Mouse (Mus musculus): ENCODE data around the gene Dnah3. TPM values are rescaled to one million over a fixed set of nuclear protein-coding genes. Genes with fewer than 3 reads are reported as not detected.

Gene Dnah3
- polyA plus RNA-seq, 1 experiment from 2014 or later, result not detected

GRCm38 (mm10) chr7:119976256-119976655 is 118.8 kb downstream of the Dnah3 start:
- H3K4me3 ChIP-seq (replicated peaks), result no peak overlapping the region
- H3K27me3 ChIP-seq, result no peaks in the 10 kb centered on the region
- H3K27ac ChIP-seq (replicated peaks), result no peak overlapping the region
- H3K9ac ChIP-seq, result no peak overlapping the region
- no peak overlapping the region for H3K4me2 ChIP-seq
- no peaks in the 10 kb centered on the region for H3K9me3 ChIP-seq (replicated peaks)
- H3K4me1 ChIP-seq (replicated peaks), result no peaks in the 10 kb centered on the region
- ATAC-seq (ENCODE audit: insufficient read depth), result no peak
- 54% methylated on average over 6 of the region's 6 CpGs for WGBS (ENCODE audit: insufficient replicate concordance)
- H3K36me3 ChIP-seq (replicated peaks), result no peaks in the 10 kb centered on the region

GRCm38 (mm10) chr7:119974214-119974613 is 120.9 kb downstream of the Dnah3 start:
- no peak for ATAC-seq (ENCODE audit: insufficient read depth)
- Histone ChIP-seq H3K9me3 (replicated peaks) (no peaks in the 10 kb centered on the region), H3K27me3 (no peaks in the 10 kb centered on the region), H3K4me1 (replicated peaks) (no peaks in the 10 kb centered on the region), H3K4me2 (no peak overlapping the region), H3K27ac (replicated peaks) (no peak overlapping the region), H3K9ac (no peak overlapping the region), H3K4me3 (replicated peaks) (no peak overlapping the region), H3K36me3 (replicated peaks) (no peaks in the 10 kb centered on the region)
- 44% methylated on average over 5 of the region's 5 CpGs for WGBS (ENCODE audit: insufficient replicate concordance)

- H3K9me3 ChIP-seq (replicated peaks), result no peaks in the 10 kb centered on the region
- H3K4me1 ChIP-seq (replicated peaks), result no peaks in the 10 kb centered on the region
- WGBS (ENCODE audit: insufficient replicate concordance), result 49% methylated on average over 2 of the region's 2 CpGs
- H3K27ac ChIP-seq (replicated peaks), result no peak overlapping the region
- H3K27me3 ChIP-seq, result no peaks in the 10 kb centered on the region
- no peaks in the 10 kb centered on the region for H3K36me3 ChIP-seq (replicated peaks)
- no peak overlapping the region for H3K4me2 ChIP-seq
- ATAC-seq (ENCODE audit: insufficient read depth), result no peak
- H3K4me3 ChIP-seq (replicated peaks), result no peak overlapping the region
- no peak overlapping the region for H3K9ac ChIP-seq
Measured at GRCm38 (mm10) chr7:119969320-119969719, 125.8 kb downstream of the Dnah3 start.

- WGBS (ENCODE audit: insufficient replicate concordance), result 62% methylated on average over 9 of the region's 9 CpGs
- no peak overlapping the region for H3K27ac ChIP-seq (replicated peaks)
- H3K4me1 ChIP-seq (replicated peaks), result no peaks in the 10 kb centered on the region
- no peaks in the 10 kb centered on the region for H3K9me3 ChIP-seq (replicated peaks)
- H3K9ac ChIP-seq, result no peak overlapping the region
- no peaks in the 10 kb centered on the region for H3K36me3 ChIP-seq (replicated peaks)
- no peak overlapping the region for H3K4me2 ChIP-seq
- no peaks in the 10 kb centered on the region for H3K27me3 ChIP-seq
- H3K4me3 ChIP-seq (replicated peaks), result no peak overlapping the region
- no peak for ATAC-seq (ENCODE audit: insufficient read depth)
Measured at GRCm38 (mm10) chr7:119965651-119966395, 129.3 kb downstream of the Dnah3 start.

GRCm38 (mm10) chr7:119965205-119965604 is 129.9 kb downstream of the Dnah3 start:
- Histone ChIP-seq H3K4me2 (no peak overlapping the region), H3K27me3 (no peaks in the 10 kb centered on the region), H3K36me3 (replicated peaks) (no peaks in the 10 kb centered on the region), H3K4me3 (replicated peaks) (no peak overlapping the region), H3K9ac (no peak overlapping the region), H3K9me3 (replicated peaks) (no peaks in the 10 kb centered on the region), H3K4me1 (replicated peaks) (no peaks in the 10 kb centered on the region), H3K27ac (replicated peaks) (no peak overlapping the region)
- ATAC-seq (ENCODE audit: insufficient read depth), result no peak
- 60% methylated on average over 4 of the region's 4 CpGs for WGBS (ENCODE audit: insufficient replicate concordance)

DNA sequence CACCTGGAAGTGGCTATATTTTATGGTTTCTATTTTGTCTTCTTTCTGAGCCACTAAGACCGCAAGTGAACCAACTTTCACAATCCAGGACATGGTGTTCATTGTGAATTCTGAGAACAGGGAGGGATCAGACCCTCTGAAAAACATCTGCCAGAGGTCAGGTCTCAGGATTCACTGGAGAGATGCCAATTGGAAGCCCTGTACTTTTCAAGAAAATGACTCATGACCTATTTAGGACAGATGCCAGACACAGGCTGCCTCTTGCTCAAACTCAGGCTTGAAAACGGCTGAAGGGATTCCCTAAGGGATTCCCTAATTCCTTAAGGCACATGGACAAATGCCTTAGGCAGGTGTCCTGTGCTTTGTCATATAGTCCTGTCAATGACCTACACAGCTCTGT is 134.0 kb downstream of the Dnah3 start:
- WGBS (ENCODE audit: insufficient replicate concordance), result 53% methylated on average over 2 of the region's 2 CpGs
- H3K27ac ChIP-seq (replicated peaks), result no peak overlapping the region
- H3K36me3 ChIP-seq (replicated peaks), result no peaks in the 10 kb centered on the region
- ATAC-seq (ENCODE audit: insufficient read depth), result no peak
- H3K4me1 ChIP-seq (replicated peaks), result no peaks in the 10 kb centered on the region
- H3K9ac ChIP-seq, result no peak overlapping the region
- H3K9me3 ChIP-seq (replicated peaks), result no peaks in the 10 kb centered on the region
- no peaks in the 10 kb centered on the region for H3K27me3 ChIP-seq
- H3K4me3 ChIP-seq (replicated peaks), result no peak overlapping the region
- no peak overlapping the region for H3K4me2 ChIP-seq

DNA sequence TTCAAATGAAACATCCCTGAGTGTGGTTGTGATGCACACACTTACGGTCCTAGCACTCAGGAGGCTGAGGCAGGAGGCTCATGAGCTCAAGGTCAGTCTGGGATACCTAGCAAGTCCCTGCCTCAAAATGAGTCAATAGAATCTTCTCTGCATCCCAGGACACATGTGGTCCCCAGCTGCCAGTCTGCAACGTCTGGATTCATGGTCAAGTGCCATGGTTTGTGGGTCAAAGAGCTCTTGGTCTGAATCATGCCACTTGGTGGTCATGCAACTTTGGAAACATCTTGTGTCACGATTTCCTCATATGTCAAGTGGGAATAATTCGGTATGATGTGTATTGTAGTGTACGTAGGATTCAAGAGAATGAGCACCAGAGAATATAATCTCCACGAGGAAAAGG is 134.5 kb downstream of the Dnah3 start:
- Histone ChIP-seq H3K27ac (replicated peaks) (no peak overlapping the region), H3K9me3 (replicated peaks) (no peaks in the 10 kb centered on the region), H3K27me3 (no peaks in the 10 kb centered on the region), H3K36me3 (replicated peaks) (no peaks in the 10 kb centered on the region), H3K9ac (no peak overlapping the region), H3K4me3 (replicated peaks) (no peak overlapping the region), H3K4me2 (no peak overlapping the region), H3K4me1 (replicated peaks) (no peaks in the 10 kb centered on the region)
- 62% methylated on average over 6 of the region's 6 CpGs for WGBS (ENCODE audit: insufficient replicate concordance)
- ATAC-seq (ENCODE audit: insufficient read depth), result no peak

DNA sequence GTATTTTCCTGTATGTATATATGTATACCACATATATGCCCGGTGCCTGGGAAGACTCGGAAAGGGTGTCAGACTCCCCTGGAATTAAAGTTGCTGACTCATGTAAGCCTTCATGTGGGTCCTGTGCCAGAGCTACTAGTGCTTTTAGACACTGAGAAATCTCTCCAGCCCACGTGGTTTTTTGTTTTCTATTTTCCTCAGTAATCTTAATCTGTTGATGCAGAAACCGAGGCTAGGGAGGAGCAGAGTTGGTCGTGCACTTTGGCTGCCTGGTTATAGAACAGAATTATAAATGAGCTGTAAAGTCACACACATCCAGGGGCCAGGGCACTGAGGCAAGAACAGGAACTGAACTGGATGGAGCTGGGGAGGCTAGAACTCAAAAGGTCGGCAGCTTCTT is 135.1 kb downstream of the Dnah3 start:
- 51% methylated on average over 6 of the region's 6 CpGs for WGBS (ENCODE audit: insufficient replicate concordance)
- Histone ChIP-seq H3K4me2 (no peak overlapping the region), H3K27me3 (no peaks in the 10 kb centered on the region), H3K9me3 (replicated peaks) (no peaks in the 10 kb centered on the region), H3K9ac (no peak overlapping the region), H3K4me1 (replicated peaks) (no peaks in the 10 kb centered on the region), H3K4me3 (replicated peaks) (no peak overlapping the region), H3K36me3 (replicated peaks) (no peaks in the 10 kb centered on the region), H3K27ac (replicated peaks) (no peak overlapping the region)
- ATAC-seq (ENCODE audit: insufficient read depth), result no peak

- ATAC-seq (ENCODE audit: insufficient read depth), result no peak
Measured at GRCm38 (mm10) chr7:119959491-119959890, 135.6 kb downstream of the Dnah3 start.

GRCm38 (mm10) chr7:119959091-119959490 is 136.0 kb downstream of the Dnah3 start:
- H3K36me3 ChIP-seq (replicated peaks), result no peaks in the 10 kb centered on the region
- no peaks in the 10 kb centered on the region for H3K9me3 ChIP-seq (replicated peaks)
- ATAC-seq (ENCODE audit: insufficient read depth), result no peak
- no peak overlapping the region for H3K27ac ChIP-seq (replicated peaks)
- 40% methylated on average over 4 of the region's 4 CpGs for WGBS (ENCODE audit: insufficient replicate concordance)
- H3K27me3 ChIP-seq, result no peaks in the 10 kb centered on the region
- H3K4me2 ChIP-seq, result no peak overlapping the region
- H3K4me3 ChIP-seq (replicated peaks), result no peak overlapping the region
- H3K4me1 ChIP-seq (replicated peaks), result no peaks in the 10 kb centered on the region
- H3K9ac ChIP-seq, result no peak overlapping the region

More at GRCm38 (mm10) chr7:119959491-119959890, 135.6 kb downstream of the Dnah3 start:
- WGBS (ENCODE audit: insufficient replicate concordance), result 67% methylated on average over 4 of the region's 4 CpGs
- Histone ChIP-seq H3K4me3 (replicated peaks) (no peak overlapping the region), H3K9me3 (replicated peaks) (no peaks in the 10 kb centered on the region), H3K9ac (no peak overlapping the region), H3K27me3 (no peaks in the 10 kb centered on the region), H3K4me2 (no peak overlapping the region), H3K4me1 (replicated peaks) (no peaks in the 10 kb centered on the region), H3K27ac (replicated peaks) (no peak overlapping the region), H3K36me3 (replicated peaks) (no peaks in the 10 kb centered on the region)

GRCm38 (mm10) chr7:119957421-119957820 is 137.7 kb downstream of the Dnah3 start:
- H3K9ac ChIP-seq, result no peak overlapping the region
- no peaks in the 10 kb centered on the region for H3K27me3 ChIP-seq
- H3K4me1 ChIP-seq (replicated peaks), result no peaks in the 10 kb centered on the region
- no peaks in the 10 kb centered on the region for H3K36me3 ChIP-seq (replicated peaks)
- no peak overlapping the region for H3K27ac ChIP-seq (replicated peaks)
- no peak for ATAC-seq (ENCODE audit: insufficient read depth)
- H3K4me3 ChIP-seq (replicated peaks), result no peak overlapping the region
- H3K4me2 ChIP-seq, result no peak overlapping the region
- no peaks in the 10 kb centered on the region for H3K9me3 ChIP-seq (replicated peaks)

GRCm38 (mm10) chr7:119954047-119954446 is 141.0 kb downstream of the Dnah3 start:
- Histone ChIP-seq H3K36me3 (replicated peaks) (no peaks in the 10 kb centered on the region), H3K27me3 (no peaks in the 10 kb centered on the region), H3K4me3 (replicated peaks) (no peak overlapping the region), H3K27ac (replicated peaks) (no peak overlapping the region), H3K9ac (no peak overlapping the region), H3K4me1 (replicated peaks) (no peaks in the 10 kb centered on the region), H3K4me2 (no peak overlapping the region), H3K9me3 (replicated peaks) (no peaks in the 10 kb centered on the region)
- ATAC-seq (ENCODE audit: insufficient read depth), result no peak
- WGBS (ENCODE audit: insufficient replicate concordance), result 44% methylated on average over 1 of the region's 1 CpGs
